Comparison of ENCODE assay signal across 9 mouse cellular contexts in the genomic region with DNA sequence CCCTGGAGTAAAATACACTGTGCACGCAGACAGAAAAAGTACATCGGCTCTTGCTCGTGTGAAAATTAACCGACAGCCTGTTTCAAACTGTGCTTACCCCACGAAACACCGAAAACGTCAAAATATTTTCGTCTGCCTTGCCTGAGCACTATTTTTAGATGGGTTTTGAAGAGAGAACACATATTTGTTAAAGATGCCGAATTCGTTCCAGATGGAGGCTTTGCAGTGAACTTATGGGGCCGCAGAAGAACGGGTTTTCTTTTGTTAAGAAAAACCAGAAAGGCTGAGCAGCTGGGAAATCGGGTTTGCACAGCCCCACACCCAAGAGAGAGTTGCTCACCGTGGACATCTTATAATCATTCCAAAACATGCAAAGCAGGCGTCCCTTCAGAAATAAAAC.
DNase-seq lines count a peak whose midpoint lies in the region; ATAC-seq and TF ChIP-seq lines count a peak whose summit lies in the region.
"Had no signal": no experiment of that assay in that cellular context is flagged by ENCODE, and none has a peak within 500 bp of the region (broad histone marks: within the 10 kb centered on the region; RNA-seq: fewer than 3 reads in every experiment).

No protein-coding gene starts in this region.

- no peak for TF ChIP-seq CTCF in kidney, postnatal 0 days (IDR thresholded peaks at IDR 0.05; ENCODE audit: low read depth)

- peak overlapping the region; percentile 60; the same call in 1 of the 2 replicates for H3K27ac ChIP-seq in kidney, postnatal 0 days
- H3K27ac ChIP-seq in embryonic facial prominence, embryonic 11.5 days (replicated peaks; ENCODE audit: low read depth, low read length) = peak overlapping the region; percentile 71
- H3K27ac ChIP-seq in heart, embryonic 16.5 days (ENCODE audit: low read length) = peak overlapping the region; percentile 87
- peak overlapping the region; percentile 83 for H3K27ac ChIP-seq in limb, embryonic 12.5 days

- DNase-seq in kidney, postnatal 0 days (ENCODE audit: low spot score) = no peak
- DNase-seq in kidney, adult 18-20 months = no peak
- DNase-seq in embryonic facial prominence, embryonic 11.5 days (ENCODE audit: low spot score) = peak; percentile 80
- no peak for DNase-seq in urinary bladder, adult 2 months (ENCODE audit: low spot score)
- DNase-seq in cerebellum, adult 9-10 months = no peak
- no peak for DNase-seq in kidney, postnatal 14 days

- no peaks in the 10 kb centered on the region for H3K9me3 ChIP-seq in kidney, postnatal 0 days (replicated peaks; ENCODE audit: low read length)
- H3K9me3 ChIP-seq in embryonic facial prominence, embryonic 11.5 days (replicated peaks; ENCODE audit: control insufficient read depth, low read length) = no peaks in the 10 kb centered on the region
- peaks cover 3% of the 10 kb centered on the region; the same call in 1 of the 2 replicates for H3K9me3 ChIP-seq in heart, embryonic 16.5 days (replicated peaks; ENCODE audit: control insufficient read depth, low read length)
- no peaks in the 10 kb centered on the region for H3K9me3 ChIP-seq in limb, embryonic 12.5 days

- no peak for ATAC-seq in kidney, postnatal 0 days (replicated peaks; ENCODE audit: low FRiP score, low read depth)
- ATAC-seq in embryonic facial prominence, embryonic 11.5 days (replicated peaks; ENCODE audit: insufficient number of reproducible peaks, low FRiP score, low TSS enrichment, low read depth) = no peak
- no peak for ATAC-seq in heart, embryonic 16.5 days (replicated peaks; ENCODE audit: extremely low read depth, insufficient read depth, low FRiP score)
- ATAC-seq in limb, embryonic 12.5 days (ENCODE audit: insufficient number of reproducible peaks, insufficient read depth, low FRiP score, low TSS enrichment, low read depth) = peak; percentile 42; the same call in 1 of the 2 replicates

- H3K4me2 ChIP-seq in kidney, postnatal 0 days (ENCODE audit: low read length) = no peak overlapping the region
- H3K4me2 ChIP-seq in embryonic facial prominence, embryonic 11.5 days (ENCODE audit: low read depth, low read length) = no peak overlapping the region
- H3K4me2 ChIP-seq in heart, embryonic 16.5 days (ENCODE audit: low read depth, low read length) = peak overlapping the region; percentile 45
- peak overlapping the region; percentile 9; the same call in 1 of the 2 replicates for H3K4me2 ChIP-seq in limb, embryonic 12.5 days

- peaks cover 9% of the 10 kb centered on the region; the same call in 1 of the 2 replicates for H3K4me1 ChIP-seq in kidney, postnatal 0 days (replicated peaks; ENCODE audit: insufficient read depth, low read length)
- H3K4me1 ChIP-seq in embryonic facial prominence, embryonic 11.5 days (ENCODE audit: control insufficient read depth, insufficient read depth, low read length) = no peaks in the 10 kb centered on the region
- H3K4me1 ChIP-seq in heart, embryonic 16.5 days (ENCODE audit: control insufficient read depth, insufficient read depth, low read length) = peaks cover 12% of the 10 kb centered on the region
- H3K4me1 ChIP-seq in limb, embryonic 12.5 days (replicated peaks) = peaks cover 16% of the 10 kb centered on the region

- no peak overlapping the region for H3K9ac ChIP-seq in kidney, postnatal 0 days (ENCODE audit: low read depth, low read length)
- no peak overlapping the region for H3K9ac ChIP-seq in embryonic facial prominence, embryonic 11.5 days (replicated peaks; ENCODE audit: low read length)
- H3K9ac ChIP-seq in heart, embryonic 16.5 days (ENCODE audit: low read length) = 0 out of 2 replicates have a peak overlapping the region, but pooled peaks have one; percentile 14
- no peak overlapping the region for H3K9ac ChIP-seq in limb, embryonic 12.5 days (replicated peaks)

- 61% methylated on average over 15 of the region's 15 CpGs for WGBS in kidney, postnatal 0 days
- WGBS in embryonic facial prominence, embryonic 11.5 days = 43% methylated on average over 15 of the region's 15 CpGs
- WGBS in heart, embryonic 16.5 days = 44% methylated on average over 15 of the region's 15 CpGs
- WGBS in limb, embryonic 12.5 days = 39% methylated on average over 15 of the region's 15 CpGs

- no peaks in the 10 kb centered on the region for H3K27me3 ChIP-seq in kidney, postnatal 0 days (ENCODE audit: insufficient read depth, low read length)
- no peaks in the 10 kb centered on the region for H3K27me3 ChIP-seq in embryonic facial prominence, embryonic 11.5 days (ENCODE audit: control insufficient read depth, insufficient read depth, low read length)
- H3K27me3 ChIP-seq in heart, embryonic 16.5 days (ENCODE audit: control insufficient read depth, insufficient read depth, low read length) = no peaks in the 10 kb centered on the region
- no peaks in the 10 kb centered on the region for H3K27me3 ChIP-seq in limb, embryonic 12.5 days
- H3K27me3 ChIP-seq: Patski had no signal

- H3K36me3 ChIP-seq in kidney, postnatal 0 days (ENCODE audit: insufficient read depth, low read length) = no peaks in the 10 kb centered on the region
- no peaks in the 10 kb centered on the region for H3K36me3 ChIP-seq in embryonic facial prominence, embryonic 11.5 days (replicated peaks; ENCODE audit: control insufficient read depth, insufficient read depth, low read depth, low read length)
- 0 out of 2 replicates have a peak, but pooled peaks cover 3% of the 10 kb centered on the region for H3K36me3 ChIP-seq in heart, embryonic 16.5 days (ENCODE audit: control insufficient read depth, insufficient read depth)
- peaks cover 14% of the 10 kb centered on the region for H3K36me3 ChIP-seq in limb, embryonic 12.5 days

- H3K4me3 ChIP-seq in kidney, postnatal 0 days (replicated peaks; ENCODE audit: low read depth, low read length) = no peak overlapping the region
- no peak overlapping the region for H3K4me3 ChIP-seq in embryonic facial prominence, embryonic 11.5 days (ENCODE audit: low read depth, low read length)
- H3K4me3 ChIP-seq in heart, embryonic 16.5 days (ENCODE audit: low read length) = no peak overlapping the region
- H3K4me3 ChIP-seq in limb, embryonic 12.5 days (replicated peaks) = no peak overlapping the region

Comparison
In these comparisons a context has a peak if more than half of its experiments do, and no peak if none do; other contexts are left out.
1. H3K4me2 ChIP-seq: peak in heart, embryonic 16.5 days (single experiment) and limb, embryonic 12.5 days (single experiment); none in kidney, postnatal 0 days (single experiment) and embryonic facial prominence, embryonic 11.5 days (single experiment).
2. Peak in every context shown above with its lines, with median percentiles within 50 percentile points of each other: H3K27ac ChIP-seq.